In genomic region chr11:84959181-84959580, GRCm38 (mm10) we compare ENCODE assay signal across 13 mouse cellular contexts. TPM values are rescaled to one million over a fixed set of nuclear protein-coding genes. Genes with fewer than 3 reads are reported as not detected.
DNase-seq lines count a peak whose midpoint lies in the region; ATAC-seq and TF ChIP-seq lines count a peak whose summit lies in the region.
"Had no signal": no experiment of that assay in that cellular context is flagged by ENCODE, and none has a peak within 500 bp of the region (broad histone marks: within the 10 kb centered on the region; RNA-seq: fewer than 3 reads in every experiment).

No protein-coding gene starts in this region.

- no peaks in the 10 kb centered on the region for H3K36me3 ChIP-seq in kidney, embryonic 16.5 days (ENCODE audit: insufficient read depth, low read length)
- H3K36me3 ChIP-seq in forebrain, embryonic 13.5 days (ENCODE audit: poor library complexity, severe bottlenecking): no peaks in the 10 kb centered on the region
- H3K36me3 ChIP-seq: neural tube, embryonic 13.5 days; stomach, embryonic 15.5 days had no signal

- H3K27me3 ChIP-seq in kidney, embryonic 16.5 days (ENCODE audit: insufficient read depth, low read length): peaks cover 32% of the 10 kb centered on the region
- H3K27me3 ChIP-seq in forebrain, embryonic 13.5 days: peaks cover 52% of the 10 kb centered on the region

- peak; percentile 55; the same call in 1 of the 2 replicates for ATAC-seq in kidney, embryonic 16.5 days (ENCODE audit: low FRiP score, low TSS enrichment)
- ATAC-seq in forebrain, embryonic 13.5 days: no peak
- ATAC-seq: hindbrain, postnatal 0 days had no signal

- H3K4me2 ChIP-seq in kidney, embryonic 16.5 days (replicated peaks; ENCODE audit: low read depth, low read length): peak overlapping the region; percentile 69
- no peak overlapping the region for H3K4me2 ChIP-seq in forebrain, embryonic 13.5 days
- H3K4me2 ChIP-seq: lung, embryonic 14.5 days; stomach, embryonic 15.5 days had no signal

- TF ChIP-seq POLR2A in cortical plate, adult 2 months (IDR thresholded peaks at IDR 0.05; ENCODE audit: extremely low read depth, insufficient read depth, low read length): no peak

- H3K9me3 ChIP-seq in kidney, embryonic 16.5 days (ENCODE audit: low read length): no peaks in the 10 kb centered on the region
- H3K9me3 ChIP-seq in forebrain, embryonic 13.5 days (replicated peaks): no peaks in the 10 kb centered on the region
- H3K9me3 ChIP-seq: neural tube, embryonic 13.5 days; stomach, embryonic 15.5 days had no signal

- H3K4me1 ChIP-seq in cortical plate, adult 2 months (ENCODE audit: control insufficient read depth, insufficient read depth, low read length): no peaks in the 10 kb centered on the region
- peaks cover 34% of the 10 kb centered on the region for H3K4me1 ChIP-seq in kidney, embryonic 16.5 days (ENCODE audit: insufficient read depth, low read length)
- peaks cover 16% of the 10 kb centered on the region for H3K4me1 ChIP-seq in forebrain, embryonic 13.5 days

- no peak overlapping the region for H3K27ac ChIP-seq in cortical plate, adult 2 months (ENCODE audit: insufficient read depth, low read length)
- peak overlapping the region; percentile 83 for H3K27ac ChIP-seq in kidney, embryonic 16.5 days (ENCODE audit: low read length)
- no peak overlapping the region for H3K27ac ChIP-seq in forebrain, embryonic 13.5 days
- H3K27ac ChIP-seq: hindbrain, postnatal 0 days; neural tube, embryonic 13.5 days; stomach, embryonic 15.5 days had no signal

- H3K4me3 ChIP-seq in cortical plate, adult 2 months (ENCODE audit: insufficient read depth, low read length): peak overlapping the region; percentile 71
- H3K4me3 ChIP-seq in kidney, embryonic 16.5 days (ENCODE audit: low read length): peak overlapping the region; percentile 50
- no peak overlapping the region for H3K4me3 ChIP-seq in forebrain, embryonic 13.5 days
- H3K4me3 ChIP-seq: neural tube, embryonic 13.5 days; stomach, embryonic 15.5 days had no signal

- 34% methylated on average over 5 of the region's 5 CpGs for WGBS in kidney, embryonic 16.5 days
- 20% methylated on average over 5 of the region's 5 CpGs for WGBS in forebrain, embryonic 13.5 days

- no peak overlapping the region for H3K9ac ChIP-seq in kidney, embryonic 16.5 days (replicated peaks; ENCODE audit: low read length)
- no peak overlapping the region for H3K9ac ChIP-seq in forebrain, embryonic 13.5 days
- H3K9ac ChIP-seq: lung, embryonic 14.5 days; neural tube, embryonic 13.5 days; stomach, embryonic 15.5 days had no signal

- no peak for TF ChIP-seq CTCF in cortical plate, adult 2 months (IDR thresholded peaks at IDR 0.05; ENCODE audit: extremely low read depth, insufficient read depth, low read length)

- peak; percentile 15 for DNase-seq in embryo, embryonic 10.5 days (ENCODE audit: low spot score)
- no peak for DNase-seq in embryo, embryonic 11 days
- peak; percentile 55 for DNase-seq in kidney, adult 11 months
- DNase-seq in kidney, postnatal 4 days: no peak
- no peak for DNase-seq in testis, postnatal 10 days (ENCODE audit: low spot score)

RNA-seq across cellular contexts. Expression of gene Car4, which starts 1.6 kb away (rescaled TPM):
- 87.7 and 88.1 TPM in 2 replicates for polyA plus RNA-seq in cortical plate, adult 2 months (2012; rRNA removed)
- 86.5 and 95.7 TPM in 2 replicates for polyA plus RNA-seq in kidney, embryonic 16.5 days (2015; fragmentation: Nextera tagmentation; extraction: Ambion mirVana)
- polyA plus RNA-seq in forebrain, embryonic 13.5 days (2015; fragmentation: Nextera tagmentation; extraction: Ambion mirVana): 1.2 and 2.0 TPM in 2 replicates
- polyA plus RNA-seq: Patski had no signal

RNA-seq across cellular contexts. Expression of gene Znhit3, which starts 43.0 kb away (rescaled TPM):
- polyA plus RNA-seq in cortical plate, adult 2 months (2012; rRNA removed): 47.6 and 53.4 TPM in 2 replicates
- polyA plus RNA-seq in kidney, embryonic 16.5 days (2015; fragmentation: Nextera tagmentation; extraction: Ambion mirVana): 57.6 and 61.6 TPM in 2 replicates
- polyA plus RNA-seq in forebrain, embryonic 13.5 days (2015; fragmentation: Nextera tagmentation; extraction: Ambion mirVana): 75.3 and 76.3 TPM in 2 replicates

Comparison
In these comparisons a context has a peak if more than half of its experiments do, and no peak if none do; other contexts are left out.
1. DNase-seq: peak in embryo, embryonic 10.5 days (single experiment) and kidney, adult 11 months (single experiment); none in embryo, embryonic 11 days (single experiment), kidney, postnatal 4 days (0 of 2) and testis, postnatal 10 days (single experiment).
2. RNA of gene Car4, which starts 1.6 kb away (polyA plus RNA-seq): 86.5 to 95.7 TPM in kidney, embryonic 16.5 days and 87.7 to 88.1 TPM in cortical plate, adult 2 months; 1.2 to 2.0 TPM in forebrain, embryonic 13.5 days; every median in the first group is over 10 times any median in the second.